Mouse (Mus musculus) stomach, postnatal 0 days (tissue): Measurements from ENCODE around the gene Igf1. TPM values are rescaled to one million over a fixed set of nuclear protein-coding genes. Genes with fewer than 3 reads are reported as not detected.

Source experiments
- ATAC-seq: fragments of 200-750 bp; cut with Nextera tagmentation; 2 replicates; pipeline ENCODE4 v1.8.0; 2017; ENCODE audit not compliant: low FRiP score, low TSS enrichment
- DNase-seq: peaks from one replicate; pipeline ENCODE4 v3.0.0-alpha.2; 2016; ENCODE audit warnings: low spot score
- H3K27ac ChIP-seq: fragments of 300-500 bp; sonication (generic); replicated peaks from 2 replicates; pipeline ENCODE4 v1.5.1; 2014; ENCODE audit warnings: mild to moderate bottlenecking, control low read depth
- H3K27me3 ChIP-seq: fragments of 300-500 bp; sonication (generic); 2 replicates; pipeline ENCODE4 v1.6.1; 2014; ENCODE audit warnings: low read length; ENCODE audit not compliant: control insufficient read depth, insufficient read depth
- H3K36me3 ChIP-seq: fragments of 300-500 bp; sonication (generic); 2 replicates; pipeline ENCODE4 v1.6.1; 2014; ENCODE audit warnings: low read length, mixed read lengths; ENCODE audit not compliant: control insufficient read depth, insufficient read depth
- H3K4me1 ChIP-seq: fragments of 300-500 bp; sonication (generic); replicated peaks from 2 replicates; pipeline ENCODE4 v1.6.1; 2014; ENCODE audit warnings: antibody characterized with exemption; ENCODE audit not compliant: control insufficient read depth, insufficient read depth
- H3K4me2 ChIP-seq: fragments of 300-500 bp; sonication (generic); replicated peaks from 2 replicates; pipeline ENCODE4 v1.6.1; 2014; ENCODE audit warnings: low read depth, mild to moderate bottlenecking, control low read depth, moderate library complexity
- H3K4me3 ChIP-seq: fragments of 300-500 bp; sonication (generic); 2 replicates; pipeline ENCODE4 v1.5.1; 2014; ENCODE audit warnings: low read depth, low read length, control low read depth
- H3K9ac ChIP-seq: fragments of 300-500 bp; sonication (generic); 2 replicates; pipeline ENCODE4 v1.6.1; 2014; ENCODE audit warnings: mild to moderate bottlenecking, low read length, control low read depth, mixed read lengths
- H3K9me3 ChIP-seq: fragments of 300-500 bp; sonication (generic); 2 replicates; pipeline ENCODE4 v1.6.1; 2016; ENCODE audit warnings: low read length; ENCODE audit not compliant: control insufficient read depth
- CTCF ChIP-seq: IDR thresholded peaks from 2 replicates; pipeline ENCODE4 v1.5.1; 2016; ENCODE audit warnings: antibody characterized with exemption, low read depth, mild to moderate bottlenecking, moderate library complexity
- EP300 ChIP-seq: optimal IDR thresholded peaks from 2 replicates; pipeline ENCODE3; 2016; ENCODE audit warnings: antibody characterized with exemption
- WGBS: fragments of 180-500 bp; shearing (Covaris S2); extraction: QIAGEN DNeasy Blood & Tissue Kit; methylation state at CpG from one replicate; pipeline ENCODE4 v1.1.7; 2014; 5-methylcytosine and 5-hydroxymethylcytosine counted together
- polyA plus RNA-seq: library from polyadenylated mRNA; unstranded; fragments of >200 nt; fragmentation: Nextera tagmentation; extraction: Ambion mirVana; gene quantifications from 2 replicates; pipeline ENCODE4 v1.2.1, GENCODE M21; 2015

Gene Igf1
- polyA plus RNA-seq, 1 experiment from 2014 or later, result 42.5 TPM

GRCm38 (mm10) chr10:87857215-87857955, 680 bp upstream of the Igf1 start:
- no peak overlapping the region for H3K27ac ChIP-seq
- ATAC-seq (no peak), DNase-seq (no peak)
- 54% methylated on average over 8 of the region's 8 CpGs for WGBS
- no peaks in the 10 kb centered on the region for H3K36me3 ChIP-seq
- H3K4me2 ChIP-seq, result no peak overlapping the region
- H3K4me3 ChIP-seq, result no peak overlapping the region
- no peaks in the 10 kb centered on the region for H3K4me1 ChIP-seq
- TF ChIP-seq EP300, result no peak
- no peak for TF ChIP-seq CTCF
- H3K9ac ChIP-seq, result no peak overlapping the region
- no peaks in the 10 kb centered on the region for H3K9me3 ChIP-seq
- no peaks in the 10 kb centered on the region for H3K27me3 ChIP-seq

GRCm38 (mm10) chr10:87858939-87859338, 874 bp downstream of the Igf1 start:
- Histone ChIP-seq H3K9ac (no peak overlapping the region; the same call in 1 of the 2 replicates), H3K9me3 (no peaks in the 10 kb centered on the region), H3K36me3 (no peaks in the 10 kb centered on the region), H3K4me2 (peak overlapping the region; percentile 70), H3K4me1 (no peaks in the 10 kb centered on the region), H3K27me3 (no peaks in the 10 kb centered on the region), H3K4me3 (peak overlapping the region; percentile 57), H3K27ac (peak overlapping the region; percentile 90)
- ATAC-seq (peak; percentile 45; the same call in 1 of the 2 replicates), DNase-seq (no peak)
- 20% methylated on average over 6 of the region's 6 CpGs for WGBS
- TF ChIP-seq CTCF (peak; percentile 41), EP300 (no peak)

GRCm38 (mm10) chr10:87859453-87859852, 1.4 kb downstream of the Igf1 start:
- TF ChIP-seq EP300 (no peak), CTCF (no peak)
- ATAC-seq, result no peak
- H3K4me2 ChIP-seq, result peak overlapping the region; percentile 70
- WGBS, result 5% methylated on average over 10 of the region's 10 CpGs
- H3K36me3 ChIP-seq, result no peaks in the 10 kb centered on the region
- H3K9me3 ChIP-seq, result no peaks in the 10 kb centered on the region
- peak overlapping the region; percentile 57 for H3K4me3 ChIP-seq
- DNase-seq, result no peak
- no peaks in the 10 kb centered on the region for H3K27me3 ChIP-seq
- H3K27ac ChIP-seq, result peak overlapping the region; percentile 90
- H3K4me1 ChIP-seq, result no peaks in the 10 kb centered on the region
- H3K9ac ChIP-seq, result peak overlapping the region; percentile 68

- peak overlapping the region; percentile 68 for H3K9ac ChIP-seq
- DNase-seq (peak; percentile 32), ATAC-seq (0 out of 2 replicates have a peak, but pooled peaks have one; percentile 28)
- H3K9me3 ChIP-seq, result no peaks in the 10 kb centered on the region
- TF ChIP-seq EP300, result no peak
- no peak for TF ChIP-seq CTCF
- WGBS, result 3% methylated on average over 30 of the region's 30 CpGs
- H3K4me2 ChIP-seq, result peak overlapping the region; percentile 70
- peak overlapping the region; percentile 90 for H3K27ac ChIP-seq
- peak overlapping the region; percentile 57 for H3K4me3 ChIP-seq
- no peaks in the 10 kb centered on the region for H3K4me1 ChIP-seq
- H3K36me3 ChIP-seq, result 0 out of 2 replicates have a peak, but pooled peaks cover 2% of the 10 kb centered on the region
- H3K27me3 ChIP-seq, result no peaks in the 10 kb centered on the region
Observed at GRCm38 (mm10) chr10:87860181-87861103, 2.4 kb downstream of the Igf1 start.

- Histone ChIP-seq H3K4me3 (peak overlapping the region; percentile 57), H3K9me3 (no peaks in the 10 kb centered on the region), H3K4me1 (no peaks in the 10 kb centered on the region), H3K27ac (peak overlapping the region; percentile 90; the same call in 1 of the 2 replicates), H3K36me3 (0 out of 2 replicates have a peak, but pooled peaks cover 2% of the 10 kb centered on the region), H3K27me3 (no peaks in the 10 kb centered on the region), H3K4me2 (peak overlapping the region; percentile 70), H3K9ac (peak overlapping the region; percentile 68; the same call in 1 of the 2 replicates)
- TF ChIP-seq CTCF (no peak), EP300 (no peak)
- DNase-seq (no peak), ATAC-seq (no peak)
- WGBS, result 54% methylated on average over 6 of the region's 6 CpGs
Observed at GRCm38 (mm10) chr10:87861104-87861455, 3.0 kb downstream of the Igf1 start.
